Mouse (Mus musculus) forebrain, embryonic 15.5 days (tissue): ENCODE results near the gene Zfp239. TPM values are rescaled to one million over a fixed set of nuclear protein-coding genes. Genes with fewer than 3 reads are reported as not detected.
A peak's percentile ranks its signal among the peaks of the same experiment; 100 is the strongest.

Experiments used
- ATAC-seq: fragments of 200-750 bp; cut with Nextera tagmentation; replicated peaks from 2 replicates; pipeline ENCODE4 v1.8.0; 2017; ENCODE audit warnings: mild to moderate bottlenecking, moderate TSS enrichment, moderate library complexity
- H3K27ac ChIP-seq: fragments of 300-500 bp; sonication (generic); replicated peaks from 2 replicates; pipeline ENCODE4 v1.5.1; 2015; ENCODE audit warnings: mild to moderate bottlenecking, inconsistent platforms
- H3K27me3 ChIP-seq: fragments of 300-500 bp; sonication (generic); 2 replicates; pipeline ENCODE4 v1.6.1; 2015; ENCODE audit warnings: inconsistent platforms
- H3K36me3 ChIP-seq: fragments of 300-500 bp; sonication (generic); 2 replicates; pipeline ENCODE4 v1.6.1; 2015; ENCODE audit warnings: mild to moderate bottlenecking, inconsistent platforms
- H3K4me1 ChIP-seq: fragments of 300-500 bp; sonication (generic); 2 replicates; pipeline ENCODE4 v1.6.1; 2015; ENCODE audit warnings: inconsistent platforms
- H3K4me2 ChIP-seq: fragments of 300-500 bp; sonication (generic); replicated peaks from 2 replicates; pipeline ENCODE4 v1.6.1; 2015; ENCODE audit warnings: mild to moderate bottlenecking, inconsistent platforms
- H3K4me3 ChIP-seq: fragments of 300-500 bp; sonication (generic); 2 replicates; pipeline ENCODE4 v1.5.1; 2015; ENCODE audit warnings: mild to moderate bottlenecking, inconsistent platforms
- H3K9ac ChIP-seq: fragments of 300-500 bp; sonication (generic); replicated peaks from 2 replicates; pipeline ENCODE4 v1.6.1; 2015; ENCODE audit warnings: mild to moderate bottlenecking, inconsistent platforms
- H3K9me3 ChIP-seq: fragments of 300-500 bp; sonication (generic); 2 replicates; pipeline ENCODE4 v1.6.1; 2016; ENCODE audit warnings: inconsistent platforms
- WGBS: fragments of 180-500 bp; shearing (Covaris S2); methylation state at CpG from one replicate; pipeline ENCODE4 v1.1.7; 2015; ENCODE audit warnings: mixed read lengths; 5-methylcytosine and 5-hydroxymethylcytosine counted together
- polyA plus RNA-seq: library from polyadenylated mRNA; unstranded; fragments of >200 nt; fragmentation: Nextera tagmentation; extraction: Ambion mirVana; gene quantifications from 2 replicates; pipeline ENCODE4 v1.2.1, GENCODE M21; 2015

Zfp239 gene
- polyA plus RNA-seq, 1 experiment from 2014 or later, result 16.2 TPM

DNA sequence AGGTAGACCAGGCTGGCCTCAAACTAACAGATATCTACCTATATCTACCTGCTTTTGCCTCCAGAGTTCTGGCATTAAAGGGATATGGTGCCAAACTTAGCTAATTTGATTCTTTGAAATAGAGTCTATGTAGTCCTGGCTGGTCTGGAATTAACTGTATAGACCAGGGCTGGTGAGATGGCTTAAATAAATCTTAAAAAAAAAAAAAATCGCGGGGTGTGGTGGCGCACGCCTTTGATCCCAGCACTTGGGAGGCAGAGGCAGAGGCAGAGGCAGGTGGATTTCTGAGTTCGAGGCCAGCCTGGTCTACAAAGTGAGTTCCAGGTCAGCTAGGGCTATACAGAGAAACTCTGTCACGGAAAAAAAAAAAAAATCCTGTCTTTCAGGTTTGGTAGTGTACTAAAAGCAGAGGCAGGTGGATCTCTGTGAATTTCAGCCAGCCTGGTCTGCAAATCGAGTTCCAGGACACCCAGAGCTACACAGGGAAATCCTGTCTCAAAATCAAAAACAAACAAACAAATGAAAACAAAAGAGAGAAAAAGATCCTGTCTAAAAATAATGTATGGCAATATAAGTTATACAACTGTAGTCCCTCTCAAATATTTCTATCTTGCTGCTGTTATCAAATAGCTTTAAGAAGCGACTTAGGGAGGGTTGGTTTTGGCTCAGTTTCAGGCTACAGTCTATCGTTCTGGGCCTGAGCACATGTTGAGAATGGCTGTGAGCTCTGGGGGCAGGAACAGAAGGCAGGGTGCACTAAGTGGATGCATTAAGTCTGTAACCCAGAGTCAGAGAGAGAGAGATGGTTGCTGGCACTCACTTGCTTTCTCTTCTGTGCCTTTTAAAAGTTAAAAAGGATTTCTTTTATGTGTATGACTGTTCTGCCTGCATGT is 39.9 kb downstream of the Zfp239 start:
- ATAC-seq, result no peak
- H3K9ac ChIP-seq, result no peak overlapping the region
- 74% methylated on average over 9 of the region's 9 CpGs for WGBS

DNA sequence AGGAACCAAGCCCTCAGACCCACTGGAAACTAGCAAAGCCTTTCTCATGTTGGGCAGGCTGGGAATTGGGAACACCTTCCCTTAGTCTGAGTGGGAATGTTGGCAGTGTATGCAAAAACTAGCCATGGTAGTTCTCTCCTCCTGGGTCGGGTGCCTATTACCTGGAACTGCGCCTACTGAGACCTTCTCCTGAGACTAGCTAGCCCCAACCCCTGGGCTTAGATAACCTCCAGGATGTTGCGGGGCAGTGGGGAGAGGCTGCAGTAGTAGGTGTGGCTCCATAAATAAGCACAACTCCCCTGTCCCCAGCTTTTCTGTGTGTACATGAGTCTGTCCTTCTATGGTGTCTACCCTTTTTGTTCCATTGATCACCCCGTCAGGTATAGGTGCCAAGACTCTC is 40.7 kb downstream of the Zfp239 start:
- H3K36me3 ChIP-seq, result no peaks in the 10 kb centered on the region
- H3K9me3 ChIP-seq, result no peaks in the 10 kb centered on the region
- H3K9ac ChIP-seq, result no peak overlapping the region
- ATAC-seq, result no peak
- no peak overlapping the region for H3K27ac ChIP-seq
- WGBS, result 86% methylated on average over 4 of the region's 4 CpGs
- H3K27me3 ChIP-seq, result no peaks in the 10 kb centered on the region
- H3K4me1 ChIP-seq, result peaks cover 7% of the 10 kb centered on the region
- H3K4me2 ChIP-seq, result no peak overlapping the region
- H3K4me3 ChIP-seq, result no peak overlapping the region

More for the DNA sequence above, 39.9 kb downstream of the Zfp239 start:
- H3K9me3 ChIP-seq, result no peaks in the 10 kb centered on the region
- H3K36me3 ChIP-seq, result no peaks in the 10 kb centered on the region
- H3K4me1 ChIP-seq, result peaks cover 7% of the 10 kb centered on the region
- no peaks in the 10 kb centered on the region for H3K27me3 ChIP-seq
- no peak overlapping the region for H3K4me2 ChIP-seq
- H3K27ac ChIP-seq, result no peak overlapping the region
- no peak overlapping the region for H3K4me3 ChIP-seq

GRCm38 (mm10) chr6:117903836-117904235 is 41.9 kb downstream of the Zfp239 start:
- Histone ChIP-seq H3K4me1 (peaks cover 18% of the 10 kb centered on the region), H3K9ac (no peak overlapping the region), H3K36me3 (no peaks in the 10 kb centered on the region), H3K27ac (no peak overlapping the region), H3K9me3 (no peaks in the 10 kb centered on the region), H3K27me3 (no peaks in the 10 kb centered on the region), H3K4me3 (no peak overlapping the region), H3K4me2 (no peak overlapping the region)
- 85% methylated on average over 3 of the region's 3 CpGs for WGBS
- no peak for ATAC-seq

- WGBS, result 25% methylated on average over 4 of the region's 4 CpGs
- Histone ChIP-seq H3K9ac (peak overlapping the region; percentile 63; the same call in 1 of the 2 replicates), H3K27me3 (no peaks in the 10 kb centered on the region), H3K36me3 (no peaks in the 10 kb centered on the region), H3K27ac (peak overlapping the region; percentile 78; the same call in 1 of the 2 replicates), H3K4me2 (peak overlapping the region; percentile 47), H3K9me3 (no peaks in the 10 kb centered on the region), H3K4me3 (peak overlapping the region; percentile 97), H3K4me1 (peaks cover 30% of the 10 kb centered on the region)
- no peak for ATAC-seq
These were observed 43.5 kb downstream of the Zfp239 start for GRCm38 (mm10) chr6:117905260-117905930.

GRCm38 (mm10) chr6:117906015-117906531 is 44.2 kb downstream of the Zfp239 start:
- peaks cover 30% of the 10 kb centered on the region for H3K4me1 ChIP-seq
- peak overlapping the region; percentile 47 for H3K4me2 ChIP-seq
- ATAC-seq, result peak; percentile 39
- peak overlapping the region; percentile 78 for H3K27ac ChIP-seq
- H3K27me3 ChIP-seq, result no peaks in the 10 kb centered on the region
- WGBS, result under 1% methylated on average over 25 of the region's 25 CpGs
- H3K9me3 ChIP-seq, result no peaks in the 10 kb centered on the region
- H3K9ac ChIP-seq, result peak overlapping the region; percentile 63
- no peaks in the 10 kb centered on the region for H3K36me3 ChIP-seq
- H3K4me3 ChIP-seq, result peak overlapping the region; percentile 97

DNA sequence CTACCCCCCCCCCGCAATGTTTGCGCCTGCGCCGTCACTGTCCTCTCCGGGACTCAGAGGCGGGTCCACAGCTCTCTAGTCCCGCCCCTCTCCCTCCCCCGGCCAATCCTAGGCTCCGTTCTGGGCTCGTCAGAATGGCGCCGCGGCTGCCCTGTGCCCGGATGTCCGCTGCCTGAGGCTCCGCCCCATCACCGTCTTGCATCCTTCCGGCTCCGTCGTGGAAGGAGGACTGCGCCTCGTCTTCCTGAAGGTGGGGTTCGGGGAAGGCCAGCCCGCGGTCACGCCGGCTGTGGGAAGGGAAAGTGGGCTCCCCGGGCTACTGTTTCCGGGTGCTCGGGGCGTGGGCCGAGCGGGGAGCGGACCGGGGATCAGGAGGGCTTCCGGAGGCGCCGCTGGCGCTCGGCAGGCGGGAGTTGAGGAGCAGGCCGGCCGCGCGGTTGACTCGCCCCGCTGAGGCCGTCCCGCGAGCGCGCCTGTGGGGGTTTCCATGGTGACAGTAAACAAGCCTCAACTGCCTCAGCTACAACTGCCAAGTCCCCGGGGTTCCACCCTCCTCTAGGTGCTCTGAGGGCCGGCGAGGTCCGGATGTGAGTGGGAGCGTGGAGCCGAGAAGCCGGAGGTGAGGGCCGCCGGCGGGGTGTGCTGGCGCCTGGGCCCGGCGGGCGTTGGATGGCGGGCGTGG is 44.8 kb downstream of the Zfp239 start:
- Histone ChIP-seq H3K27me3 (no peaks in the 10 kb centered on the region), H3K4me1 (peaks cover 30% of the 10 kb centered on the region), H3K27ac (peak overlapping the region; percentile 95), H3K36me3 (no peaks in the 10 kb centered on the region), H3K9ac (peak overlapping the region; percentile 87), H3K9me3 (no peaks in the 10 kb centered on the region), H3K4me3 (peak overlapping the region; percentile 97), H3K4me2 (peak overlapping the region; percentile 88)
- ATAC-seq, result peak; percentile 99
- WGBS, result under 1% methylated on average over 62 of the region's 68 CpGs

DNA sequence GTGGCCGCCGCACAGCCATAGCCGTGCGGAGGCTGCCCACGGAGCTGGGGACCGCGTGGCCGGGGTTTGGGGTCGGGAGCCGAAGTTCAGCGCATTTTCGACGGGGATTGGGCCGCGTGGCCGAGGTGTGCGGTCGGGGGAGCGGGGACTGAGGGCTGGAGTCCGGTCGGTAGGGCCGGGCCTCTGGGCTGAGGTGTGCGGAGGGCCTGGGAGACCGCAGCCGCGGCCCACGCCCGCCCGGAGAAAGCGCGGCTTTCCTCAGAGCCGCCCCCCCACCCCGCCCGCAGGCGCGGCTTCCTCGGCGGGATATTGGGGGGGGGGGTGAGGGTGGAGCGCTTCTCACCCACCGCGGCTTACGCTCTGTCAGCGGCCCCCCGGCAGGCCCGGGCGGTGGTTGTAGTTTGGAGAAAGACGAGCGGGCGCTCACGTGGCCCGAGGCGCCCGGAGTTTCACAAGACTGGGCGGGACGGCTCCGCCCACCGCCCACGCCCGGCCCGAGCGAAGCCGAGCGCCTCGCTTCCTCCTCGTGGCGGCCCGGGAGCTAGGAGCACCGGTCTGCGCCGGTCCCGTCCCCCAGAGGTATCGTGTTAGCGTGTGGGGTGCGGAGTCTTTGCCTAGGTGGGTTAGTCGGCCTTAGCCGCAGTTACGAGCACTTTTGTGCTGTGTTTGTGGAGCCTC is 45.5 kb downstream of the Zfp239 start:
- Histone ChIP-seq H3K9me3 (no peaks in the 10 kb centered on the region), H3K27me3 (no peaks in the 10 kb centered on the region), H3K9ac (peak overlapping the region; percentile 87), H3K4me3 (peak overlapping the region; percentile 97), H3K27ac (peak overlapping the region; percentile 95), H3K4me2 (peak overlapping the region; percentile 88), H3K36me3 (no peaks in the 10 kb centered on the region), H3K4me1 (peaks cover 30% of the 10 kb centered on the region)
- peak; percentile 54 for ATAC-seq
- under 1% methylated on average over 67 of the region's 77 CpGs for WGBS

DNA sequence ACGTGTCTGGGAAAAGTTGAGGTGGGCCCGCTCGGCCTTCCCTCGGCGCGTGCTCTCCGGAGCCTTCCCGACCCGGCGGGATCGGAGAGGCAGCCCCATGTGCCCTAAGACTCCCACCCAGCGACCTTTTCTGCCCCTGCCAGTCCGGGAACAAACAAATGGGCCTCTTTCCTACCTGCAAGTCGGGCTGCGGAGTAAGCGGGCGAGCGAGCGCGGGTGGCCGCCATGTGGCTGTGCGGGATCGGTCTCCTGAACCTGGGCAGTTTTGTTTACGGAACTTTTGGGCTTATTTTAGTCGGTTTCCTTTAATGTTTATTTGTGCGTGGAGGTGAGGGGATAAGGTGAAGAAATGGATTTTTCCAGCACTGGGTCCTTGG is 46.1 kb downstream of the Zfp239 start:
- H3K27ac ChIP-seq, result peak overlapping the region; percentile 95
- peak overlapping the region; percentile 87 for H3K9ac ChIP-seq
- peak overlapping the region; percentile 97 for H3K4me3 ChIP-seq
- ATAC-seq, result no peak
- H3K36me3 ChIP-seq, result no peaks in the 10 kb centered on the region
- WGBS, result under 1% methylated on average over 26 of the region's 26 CpGs
- H3K9me3 ChIP-seq, result no peaks in the 10 kb centered on the region
- H3K4me1 ChIP-seq, result peaks cover 30% of the 10 kb centered on the region
- H3K27me3 ChIP-seq, result no peaks in the 10 kb centered on the region
- H3K4me2 ChIP-seq, result peak overlapping the region; percentile 88

GRCm38 (mm10) chr6:117908424-117908900 is 46.6 kb downstream of the Zfp239 start:
- WGBS, result under 1% methylated on average over 14 of the region's 14 CpGs
- H3K4me1 ChIP-seq, result peaks cover 30% of the 10 kb centered on the region
- ATAC-seq, result no peak
- H3K27ac ChIP-seq, result no peak overlapping the region
- H3K9ac ChIP-seq, result peak overlapping the region; percentile 87
- peak overlapping the region; percentile 88 for H3K4me2 ChIP-seq
- H3K9me3 ChIP-seq, result no peaks in the 10 kb centered on the region
- H3K27me3 ChIP-seq, result no peaks in the 10 kb centered on the region
- no peaks in the 10 kb centered on the region for H3K36me3 ChIP-seq
- peak overlapping the region; percentile 97 for H3K4me3 ChIP-seq

- H3K36me3 ChIP-seq, result no peaks in the 10 kb centered on the region
- 88% methylated on average over 6 of the region's 6 CpGs for WGBS
- no peaks in the 10 kb centered on the region for H3K9me3 ChIP-seq
- ATAC-seq, result no peak
- peaks cover 29% of the 10 kb centered on the region for H3K4me1 ChIP-seq
- H3K27me3 ChIP-seq, result no peaks in the 10 kb centered on the region
- no peak overlapping the region for H3K9ac ChIP-seq
- no peak overlapping the region for H3K27ac ChIP-seq
- no peak overlapping the region for H3K4me3 ChIP-seq
- no peak overlapping the region for H3K4me2 ChIP-seq
These were observed 48.3 kb downstream of the Zfp239 start for GRCm38 (mm10) chr6:117910120-117910661.

- no peaks in the 10 kb centered on the region for H3K36me3 ChIP-seq
- H3K4me2 ChIP-seq, result no peak overlapping the region
- no peaks in the 10 kb centered on the region for H3K9me3 ChIP-seq
- H3K4me1 ChIP-seq, result peaks cover 37% of the 10 kb centered on the region
- H3K27ac ChIP-seq, result no peak overlapping the region
- no peaks in the 10 kb centered on the region for H3K27me3 ChIP-seq
- H3K9ac ChIP-seq, result no peak overlapping the region
- no peak overlapping the region for H3K4me3 ChIP-seq
- no peak for ATAC-seq
These were observed 52.6 kb downstream of the Zfp239 start for GRCm38 (mm10) chr6:117914541-117914940.
